Mouse (Mus musculus): ENCODE measurements around the gene Hbb-bs. TPM values are rescaled to one million over a fixed set of nuclear protein-coding genes. Genes with fewer than 3 reads are reported as not detected.
"Not testable (repeated sequence)": the region's sequence is repeated elsewhere in the genome, so short reads cannot be mapped to it uniquely, and the experiment has no call there.

Hbb-bs gene
- polyA plus RNA-seq, 1 experiment, result 880 TPM

GRCm38 (mm10) chr7:103825536-103826254 is 2.2 kb downstream of the Hbb-bs start:
- Histone ChIP-seq H3K4me1 (ENCODE audit: control insufficient read depth, insufficient read depth, insufficient read length, low read length) (no peaks in the 10 kb centered on the region), H3K4me3 (ENCODE audit: insufficient read depth, low read depth, low read length) (no peak overlapping the region)

DNA sequence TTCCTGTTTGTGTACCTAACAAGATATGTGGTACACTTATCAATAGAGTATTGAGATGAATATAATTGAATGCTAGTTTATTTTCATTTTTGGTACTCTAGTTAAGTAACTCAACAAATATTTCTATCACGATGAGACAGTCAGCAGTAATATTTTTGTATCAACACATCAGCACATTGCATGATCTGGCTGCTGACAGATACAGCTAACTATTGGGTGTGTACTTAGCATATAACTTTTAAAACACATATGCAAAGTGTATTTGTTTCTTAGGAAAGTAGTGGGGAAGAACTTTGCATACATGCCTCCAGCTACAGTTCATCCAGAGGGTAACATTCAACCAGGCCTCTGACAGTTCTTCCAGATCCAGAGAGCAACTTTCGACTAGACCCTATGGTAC is 3.3 kb downstream of the Hbb-bs start:
- no peaks in the 10 kb centered on the region for H3K4me1 ChIP-seq (ENCODE audit: control insufficient read depth, insufficient read depth, insufficient read length, low read length)
- no peak overlapping the region for H3K27ac ChIP-seq (replicated peaks; ENCODE audit: low read depth, low read length)
- no peak overlapping the region for H3K4me3 ChIP-seq (ENCODE audit: insufficient read depth, low read depth, low read length)

More at GRCm38 (mm10) chr7:103825536-103826254, 2.2 kb downstream of the Hbb-bs start:
- H3K27ac ChIP-seq (replicated peaks; ENCODE audit: low read depth, low read length), result no peak overlapping the region

GRCm38 (mm10) chr7:103815085-103815484 is 12.8 kb downstream of the Hbb-bs start:
- H3K27ac ChIP-seq (replicated peaks; ENCODE audit: low read depth, low read length); H3K4me1 ChIP-seq (ENCODE audit: control insufficient read depth, insufficient read depth, insufficient read length, low read length); H3K4me3 ChIP-seq (ENCODE audit: insufficient read depth, low read depth, low read length): not testable (repeated sequence)

- Histone ChIP-seq H3K4me1 (ENCODE audit: control insufficient read depth, insufficient read depth, insufficient read length, low read length) (no peaks in the 10 kb centered on the region), H3K27ac (replicated peaks; ENCODE audit: low read depth, low read length) (no peak within 1 kb of the TSS), H3K4me3 (ENCODE audit: insufficient read depth, low read depth, low read length) (no peak within 1 kb of the TSS)
Observed at GRCm38 (mm10) chr7:103813766-103814165, 14.1 kb downstream of the Hbb-bs start, which contains the start of gene Hbb-bt. Gene Hbb-bt (minus strand): TSS chr7:103813996.

DNA sequence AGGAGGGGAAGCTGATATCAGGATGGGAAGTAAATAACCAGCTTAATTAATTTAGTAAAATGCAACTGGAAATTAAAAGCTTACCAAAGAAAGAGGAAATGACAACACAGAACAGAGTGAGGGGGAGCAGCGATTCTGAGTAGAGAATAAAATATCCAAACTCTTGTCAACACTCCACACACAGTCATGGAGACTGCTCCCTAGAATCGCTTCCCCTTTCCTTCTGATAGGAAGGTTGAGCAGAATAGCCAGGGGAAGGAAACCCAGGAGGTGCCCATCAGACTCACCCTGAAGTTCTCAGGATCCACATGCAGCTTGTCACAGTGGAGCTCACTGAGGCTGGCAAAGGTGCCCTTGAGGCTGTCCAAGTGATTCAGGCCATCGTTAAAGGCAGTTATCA is 14.7 kb downstream of the Hbb-bs start:
- H3K27ac ChIP-seq (replicated peaks; ENCODE audit: low read depth, low read length); H3K4me1 ChIP-seq (ENCODE audit: control insufficient read depth, insufficient read depth, insufficient read length, low read length); H3K4me3 ChIP-seq (ENCODE audit: insufficient read depth, low read depth, low read length): not testable (repeated sequence)

DNA sequence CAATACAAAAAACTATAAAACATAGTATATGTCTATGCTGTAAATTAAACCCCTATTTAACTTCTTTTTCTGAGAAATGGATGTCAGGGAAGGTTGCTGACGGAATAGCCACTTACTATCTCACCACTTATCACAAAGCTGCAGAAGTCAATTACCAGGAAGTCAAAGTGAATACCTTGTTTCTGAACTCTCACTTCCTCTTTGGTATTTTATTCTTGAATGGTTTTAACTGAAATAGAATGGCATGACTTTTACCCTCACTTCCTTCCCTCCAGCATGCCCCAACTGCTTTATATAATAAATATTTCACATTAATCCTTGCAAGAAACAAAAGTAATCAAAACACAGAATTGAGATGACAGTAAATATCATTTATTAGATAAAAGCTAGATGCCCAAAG is 15.7 kb downstream of the Hbb-bs start:
- Histone ChIP-seq H3K4me1 (ENCODE audit: control insufficient read depth, insufficient read depth, insufficient read length, low read length) (no peaks in the 10 kb centered on the region), H3K4me3 (ENCODE audit: insufficient read depth, low read depth, low read length) (no peak overlapping the region), H3K27ac (replicated peaks; ENCODE audit: low read depth, low read length) (no peak overlapping the region)

DNA sequence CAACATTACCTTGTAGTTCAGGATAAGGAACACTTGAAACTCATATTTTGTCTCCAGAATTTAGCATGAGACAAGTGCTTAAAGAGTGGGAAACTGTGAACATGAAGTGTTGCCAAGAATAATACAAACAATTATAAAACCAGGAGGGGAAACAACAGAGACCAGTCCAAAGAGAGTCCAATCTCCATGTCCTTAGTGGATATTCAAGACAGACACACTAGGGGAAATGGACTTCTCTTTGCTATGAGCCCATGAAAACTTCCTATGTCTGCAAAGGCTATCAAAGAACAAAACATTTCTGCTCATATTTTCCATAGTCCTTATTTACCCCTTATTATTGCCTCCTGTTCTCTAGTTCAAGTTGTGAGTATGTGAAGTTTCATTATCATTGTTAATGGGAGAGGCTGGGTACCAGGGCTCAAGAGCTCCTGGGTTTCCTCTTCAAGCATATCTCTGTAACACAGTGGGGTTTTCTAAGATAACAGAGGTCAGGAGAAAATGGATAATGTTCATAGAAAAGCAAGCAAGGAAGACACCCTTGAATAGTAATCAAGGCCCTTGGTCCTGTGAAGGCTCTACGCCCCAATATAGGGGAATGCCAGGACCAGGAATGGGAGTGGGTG is 16.6 kb downstream of the Hbb-bs start:
- no peaks in the 10 kb centered on the region for H3K4me1 ChIP-seq (ENCODE audit: control insufficient read depth, insufficient read depth, insufficient read length, low read length)
- H3K4me3 ChIP-seq (ENCODE audit: insufficient read depth, low read depth, low read length), result no peak overlapping the region
- no peak overlapping the region for H3K27ac ChIP-seq (replicated peaks; ENCODE audit: low read depth, low read length)

- Histone ChIP-seq H3K27ac (replicated peaks; ENCODE audit: low read depth, low read length) (no peak overlapping the region), H3K4me1 (ENCODE audit: control insufficient read depth, insufficient read depth, insufficient read length, low read length) (no peaks in the 10 kb centered on the region), H3K4me3 (ENCODE audit: insufficient read depth, low read depth, low read length) (no peak overlapping the region)
Observed at GRCm38 (mm10) chr7:103810746-103811145, 17.1 kb downstream of the Hbb-bs start.

DNA sequence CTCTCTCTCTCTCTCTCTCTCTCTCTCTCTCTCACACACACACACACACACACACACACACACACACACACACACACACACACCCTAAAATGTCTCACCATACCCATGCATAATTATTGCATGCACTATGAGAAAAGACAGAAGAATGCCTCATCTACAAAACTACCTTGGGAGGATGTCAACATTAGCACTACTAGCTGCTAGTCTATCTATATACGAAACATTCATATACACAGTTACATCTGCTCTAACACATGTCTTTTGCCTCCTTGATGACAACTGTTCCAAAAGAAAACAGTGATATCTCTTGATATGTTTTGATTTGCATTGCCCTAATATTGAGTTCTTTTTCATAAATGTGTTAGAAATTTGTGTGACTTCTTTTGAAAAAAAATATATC is 17.6 kb downstream of the Hbb-bs start:
- no peak overlapping the region for H3K4me3 ChIP-seq (ENCODE audit: insufficient read depth, low read depth, low read length)
- H3K27ac ChIP-seq (replicated peaks; ENCODE audit: low read depth, low read length), result no peak overlapping the region
- no peaks in the 10 kb centered on the region for H3K4me1 ChIP-seq (ENCODE audit: control insufficient read depth, insufficient read depth, insufficient read length, low read length)

GRCm38 (mm10) chr7:103809801-103810155 is 18.1 kb downstream of the Hbb-bs start:
- Histone ChIP-seq H3K27ac (replicated peaks; ENCODE audit: low read depth, low read length) (no peak overlapping the region), H3K4me1 (ENCODE audit: control insufficient read depth, insufficient read depth, insufficient read length, low read length) (no peaks in the 10 kb centered on the region), H3K4me3 (ENCODE audit: insufficient read depth, low read depth, low read length) (no peak overlapping the region)

DNA sequence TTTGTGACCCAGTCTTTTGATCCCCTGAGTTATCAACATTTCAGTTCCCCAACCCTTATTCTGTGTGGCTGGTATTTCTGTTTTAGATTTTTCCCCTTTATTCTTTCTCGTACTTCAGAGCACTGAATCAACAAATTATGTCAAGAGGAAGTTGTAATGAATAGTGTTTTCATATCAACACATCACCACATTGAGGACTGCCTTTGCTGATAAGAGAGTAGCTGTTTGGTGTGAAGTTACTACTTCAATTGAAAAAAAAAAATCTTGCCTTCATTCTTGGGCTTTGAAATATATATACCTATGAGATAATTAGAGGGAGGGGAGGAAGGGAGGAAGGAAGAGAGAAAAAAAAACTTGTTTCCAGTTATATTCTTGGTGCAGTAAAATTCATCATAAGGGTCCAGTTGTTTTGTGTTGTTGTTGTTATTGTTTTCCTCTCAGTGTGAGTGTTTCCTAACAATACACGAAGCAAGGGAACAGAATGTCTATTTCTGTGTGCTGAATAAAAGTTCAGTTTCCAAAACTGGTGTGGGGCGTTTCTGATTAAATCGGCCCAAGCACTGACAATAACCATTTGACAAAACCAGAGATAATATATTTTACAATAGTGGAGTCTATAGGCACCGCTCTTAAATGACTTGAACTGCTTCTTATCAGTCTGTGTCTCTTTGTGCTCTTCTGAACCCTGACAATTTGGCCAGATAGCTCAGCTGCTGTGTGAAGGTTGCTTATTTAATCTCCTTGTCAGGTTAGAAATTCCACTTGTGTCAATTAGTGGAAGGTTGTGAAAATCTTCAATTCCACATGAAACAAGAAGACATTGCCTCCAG is 18.7 kb downstream of the Hbb-bs start:
- H3K4me3 ChIP-seq (ENCODE audit: insufficient read depth, low read depth, low read length), result no peak overlapping the region
- H3K4me1 ChIP-seq (ENCODE audit: control insufficient read depth, insufficient read depth, insufficient read length, low read length), result no peaks in the 10 kb centered on the region
- no peak overlapping the region for H3K27ac ChIP-seq (replicated peaks; ENCODE audit: low read depth, low read length)

DNA sequence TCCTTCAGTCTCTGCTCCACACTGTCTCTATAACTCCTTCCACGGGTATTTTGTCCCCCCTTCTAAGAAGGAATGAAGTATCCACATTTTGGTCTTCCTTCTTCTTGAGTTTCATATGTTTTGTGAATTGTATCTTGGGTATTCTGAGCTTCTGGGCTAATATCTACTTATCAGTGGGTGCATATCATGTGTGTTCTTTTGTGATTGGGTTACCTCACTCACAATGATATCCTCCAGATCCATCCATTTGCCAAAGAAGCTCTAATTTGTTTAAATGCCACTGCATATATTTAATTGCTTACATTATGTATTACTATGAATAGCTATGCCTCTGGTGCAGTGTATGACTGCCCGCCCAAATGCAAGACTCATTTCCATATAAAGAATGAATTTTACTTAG is 19.8 kb downstream of the Hbb-bs start:
- H3K4me3 ChIP-seq (ENCODE audit: insufficient read depth, low read depth, low read length); H3K27ac ChIP-seq (replicated peaks; ENCODE audit: low read depth, low read length); H3K4me1 ChIP-seq (ENCODE audit: control insufficient read depth, insufficient read depth, insufficient read length, low read length): not testable (repeated sequence)

GRCm38 (mm10) chr7:103806856-103807255 is 21.0 kb downstream of the Hbb-bs start:
- no peak overlapping the region for H3K4me3 ChIP-seq (ENCODE audit: insufficient read depth, low read depth, low read length)
- no peak overlapping the region for H3K27ac ChIP-seq (replicated peaks; ENCODE audit: low read depth, low read length)

GRCm38 (mm10) chr7:103792669-103793388 is 35.1 kb downstream of the Hbb-bs start:
- H3K4me1 ChIP-seq (ENCODE audit: control insufficient read depth, insufficient read depth, insufficient read length, low read length), result no peaks in the 10 kb centered on the region
- no peak overlapping the region for H3K4me3 ChIP-seq (ENCODE audit: insufficient read depth, low read depth, low read length)
- no peak overlapping the region for H3K27ac ChIP-seq (replicated peaks; ENCODE audit: low read depth, low read length)

More at GRCm38 (mm10) chr7:103806856-103807255, 21.0 kb downstream of the Hbb-bs start:
- H3K4me1 ChIP-seq (ENCODE audit: control insufficient read depth, insufficient read depth, insufficient read length, low read length), result no peaks in the 10 kb centered on the region

DNA sequence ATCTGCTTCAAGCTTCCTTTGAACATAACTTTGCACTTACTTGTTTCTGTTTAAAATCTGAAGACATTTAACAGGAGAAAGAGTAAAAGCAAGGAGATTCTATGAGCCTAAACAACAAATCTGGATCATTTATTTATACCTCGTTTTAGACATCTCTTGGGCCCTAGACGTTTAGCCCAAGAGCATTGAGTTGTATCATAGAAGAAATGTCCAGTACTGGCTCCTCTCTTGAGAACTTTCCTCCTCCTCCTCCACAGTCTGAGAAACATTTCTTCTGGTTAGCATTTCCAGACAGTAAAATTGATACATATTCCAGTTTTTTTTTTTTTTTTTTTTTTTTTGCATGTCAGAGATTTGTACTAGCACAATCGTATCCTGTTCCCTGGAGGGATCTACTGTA is 36.2 kb downstream of the Hbb-bs start, which contains the start of gene Olfr67:
Gene Olfr67 (minus strand): TSS at position 101 of the 400 bp plus-strand sequence.
- Histone ChIP-seq H3K27ac (replicated peaks; ENCODE audit: low read depth, low read length) (no peak within 1 kb of the TSS), H3K4me3 (ENCODE audit: insufficient read depth, low read depth, low read length) (no peak within 1 kb of the TSS)

More for the DNA sequence above, 36.2 kb downstream of the Hbb-bs start, which contains the start of gene Olfr67:
- H3K4me1 ChIP-seq (ENCODE audit: control insufficient read depth, insufficient read depth, insufficient read length, low read length), result no peaks in the 10 kb centered on the region

All from brown adipose tissue, adult 24 weeks (tissue).